Mouse (Mus musculus): ENCODE data around the gene Gm21394. TPM values are rescaled to one million over a fixed set of nuclear protein-coding genes. Genes with fewer than 3 reads are reported as not detected.
"Not testable (repeated sequence)": the region's sequence is repeated elsewhere in the genome, so short reads cannot be mapped to it uniquely, and the experiment has no call there.

The Gm21394 gene
- not detected in 2 replicates for polyA plus RNA-seq (2012)

- H3K27me3 ChIP-seq (ENCODE audit: control insufficient read depth) = not testable (repeated sequence)
These were observed at the start of gene Gm21394 for GRCm38 (mm10) chrY:84564807-84565206. Gene Gm21394, minus strand, starts transcription at chrY:84564907.

More at GRCm38 (mm10) chrY:84564807-84565206, at the start of gene Gm21394:
- not testable (repeated sequence) for H3K4me3 ChIP-seq (replicated peaks); H3K9me3 ChIP-seq (ENCODE audit: control insufficient read depth, low read length); H3K36me3 ChIP-seq (ENCODE audit: control insufficient read depth); H3K4me1 ChIP-seq (ENCODE audit: control insufficient read depth)

Other genes starting within 250 kb of the Gm21394 start
- gene Gm21409, start 181.8 kb upstream of the Gm21394 start, polyA plus RNA-seq (2012) = not detected in 2 replicates

All from erythroblast, embryonic 14.5 days (primary cell).